ENCODE assay signal across 8 mouse cellular contexts in genomic region chr13:6575920-6576509, GRCm38 (mm10). TPM values are rescaled to one million over a fixed set of nuclear protein-coding genes. Genes with fewer than 3 reads are reported as not detected.
A peak's percentile ranks its signal among the peaks of the same experiment; 100 is the strongest.
DNase-seq lines count a peak whose midpoint lies in the region; ATAC-seq and TF ChIP-seq lines count a peak whose summit lies in the region.
"Had no signal": no experiment of that assay in that cellular context is flagged by ENCODE, and none has a peak within 500 bp of the region (broad histone marks: within the 10 kb centered on the region; RNA-seq: fewer than 3 reads in every experiment).

No protein-coding gene starts in this region.

- H3K27ac ChIP-seq in limb, embryonic 13.5 days: no peak overlapping the region
- H3K27ac ChIP-seq in limb, embryonic 10.5 days: no peak overlapping the region
- H3K27ac ChIP-seq in midbrain, embryonic 15.5 days: no peak overlapping the region
- H3K27ac ChIP-seq: neural tube, embryonic 13.5 days had no signal

- no peak overlapping the region for H3K9ac ChIP-seq in limb, embryonic 13.5 days
- H3K9ac ChIP-seq in midbrain, embryonic 15.5 days: no peak overlapping the region
- H3K9ac ChIP-seq: neural tube, embryonic 13.5 days had no signal

- TF ChIP-seq CTCF in G1E (IDR thresholded peaks at IDR 0.05; ENCODE audit: low read depth, low read length): peak; percentile 40

- peaks cover 95% of the 10 kb centered on the region for H3K36me3 ChIP-seq in limb, embryonic 13.5 days
- peaks cover 98% of the 10 kb centered on the region for H3K36me3 ChIP-seq in limb, embryonic 10.5 days
- H3K36me3 ChIP-seq in G1E (replicated peaks): peaks cover 98% of the 10 kb centered on the region
- peaks cover 76% of the 10 kb centered on the region for H3K36me3 ChIP-seq in midbrain, embryonic 15.5 days (replicated peaks)

- H3K9me3 ChIP-seq in limb, embryonic 13.5 days: no peaks in the 10 kb centered on the region
- no peaks in the 10 kb centered on the region for H3K9me3 ChIP-seq in limb, embryonic 10.5 days (replicated peaks)
- H3K9me3 ChIP-seq in G1E (replicated peaks): no peaks in the 10 kb centered on the region
- no peaks in the 10 kb centered on the region for H3K9me3 ChIP-seq in midbrain, embryonic 15.5 days
- H3K9me3 ChIP-seq: neural tube, embryonic 13.5 days had no signal

- no peaks in the 10 kb centered on the region for H3K4me1 ChIP-seq in limb, embryonic 13.5 days
- no peaks in the 10 kb centered on the region for H3K4me1 ChIP-seq in limb, embryonic 10.5 days
- no peaks in the 10 kb centered on the region; the same call in 1 of the 2 replicates for H3K4me1 ChIP-seq in G1E (ENCODE audit: insufficient read depth, low read depth, low read length)
- no peaks in the 10 kb centered on the region for H3K4me1 ChIP-seq in midbrain, embryonic 15.5 days
- H3K4me1 ChIP-seq: neural tube, embryonic 13.5 days had no signal

- H3K27me3 ChIP-seq in limb, embryonic 13.5 days: no peaks in the 10 kb centered on the region
- H3K27me3 ChIP-seq in limb, embryonic 10.5 days (ENCODE audit: low read depth, poor library complexity, severe bottlenecking): no peaks in the 10 kb centered on the region
- no peaks in the 10 kb centered on the region for H3K27me3 ChIP-seq in G1E (ENCODE audit: insufficient read depth, low read length)
- H3K27me3 ChIP-seq in midbrain, embryonic 15.5 days (replicated peaks): no peaks in the 10 kb centered on the region
- H3K27me3 ChIP-seq: neural tube, embryonic 13.5 days had no signal

- H3K4me3 ChIP-seq in limb, embryonic 13.5 days: no peak overlapping the region
- H3K4me3 ChIP-seq in limb, embryonic 10.5 days: no peak overlapping the region
- H3K4me3 ChIP-seq in G1E (ENCODE audit: low read depth, low read length): no peak overlapping the region
- H3K4me3 ChIP-seq in midbrain, embryonic 15.5 days: no peak overlapping the region
- H3K4me3 ChIP-seq: neural tube, embryonic 13.5 days had no signal

- WGBS in limb, embryonic 13.5 days: 96% methylated on average over 6 of the region's 6 CpGs
- 98% methylated on average over 6 of the region's 6 CpGs for WGBS in limb, embryonic 10.5 days
- 92% methylated on average over 6 of the region's 6 CpGs for WGBS in midbrain, embryonic 15.5 days

- no peak for DNase-seq in limb, embryonic 10.5 days (ENCODE audit: low spot score)
- DNase-seq in G1E (ENCODE audit: low spot score): no peak
- peak; percentile 8 for DNase-seq in c-Kit-positive CD71-positive TER-119-negative erythroid progenitor cells, embryonic 14.5 days (ENCODE audit: low read depth)
- DNase-seq in cerebellum, adult 11 months: no peak
- DNase-seq in kidney, adult 11 months: no peak

- no peak overlapping the region for H3K4me2 ChIP-seq in limb, embryonic 13.5 days (replicated peaks)
- H3K4me2 ChIP-seq in midbrain, embryonic 15.5 days: no peak overlapping the region
- H3K4me2 ChIP-seq: neural tube, embryonic 13.5 days had no signal

- ATAC-seq in limb, embryonic 13.5 days (ENCODE audit: low FRiP score, low read depth): peak; percentile 39; the same call in 1 of the 2 replicates
- no peak; the same call in 1 of the 2 replicates for ATAC-seq in G1E (ENCODE audit: extremely low read depth, insufficient number of reproducible peaks, low FRiP score, poor library complexity, severe bottlenecking)
- peak; percentile 48; the same call in 1 of the 2 replicates for ATAC-seq in midbrain, embryonic 15.5 days (replicated peaks)

RNA-seq across cellular contexts. Expression of gene Pitrm1, which starts 28.1 kb away (rescaled TPM):
- 87.7 and 88.1 TPM in 2 replicates for polyA plus RNA-seq in limb, embryonic 13.5 days (2015; fragmentation: Nextera tagmentation; extraction: Ambion mirVana)
- polyA plus RNA-seq in limb, embryonic 10.5 days (2016; fragmentation: Nextera tagmentation; extraction: Ambion mirVana): 129 and 148 TPM in 2 replicates
- total RNA-seq in G1E (2014; fragmentation: Nextera tagmentation) (343 and 362 TPM in 2 replicates), G1E (2017) (192 and 199 TPM in 2 replicates)
- polyA plus RNA-seq in G1E (2012): 22.5 and 34.7 TPM in 2 replicates
- 44.9 and 49.9 TPM in 2 replicates for polyA plus RNA-seq in midbrain, embryonic 15.5 days (2015; fragmentation: Nextera tagmentation; extraction: Ambion mirVana)
